Mouse (Mus musculus): ENCODE measurements around the gene Olfr490. TPM values are rescaled to one million over a fixed set of nuclear protein-coding genes. Genes with fewer than 3 reads are reported as not detected.

Olfr490 gene
- not detected for polyA plus RNA-seq (2014; fragmentation: Illumina TruSeq; extraction: RNeasy Lipid Tissue Mini Kit (QIAGEN cat#74804); ENCODE audit: low read depth, low replicate concordance)

GRCm38 (mm10) chr7:108288834-108289233 is at the start of gene Olfr490:
Gene Olfr490 (minus strand): TSS chr7:108288934.

GRCm38 (mm10) chr7:108323574-108323973 is 34.8 kb upstream of the Olfr490 start, which contains the start of gene Olfr492:
Gene Olfr492 (minus strand): TSS chr7:108323674.

GRCm38 (mm10) chr7:108313151-108313550 is 24.4 kb upstream of the Olfr490 start, which contains the start of gene Olfr491:
Gene Olfr491 (plus strand): TSS chr7:108313451.

GRCm38 (mm10) chr7:108258247-108258646 is 30.5 kb downstream of the Olfr490 start, which contains the start of gene Olfr488:
Gene Olfr488 (minus strand): TSS chr7:108258347.

Other genes starting within 250 kb of the Olfr490 start
- gene Olfr479, start 238.2 kb downstream of the Olfr490 start, polyA plus RNA-seq (2014; fragmentation: Illumina TruSeq; extraction: RNeasy Lipid Tissue Mini Kit (QIAGEN cat#74804); ENCODE audit: low read depth, low replicate concordance) = not detected
- gene Olfr480, start 221.6 kb downstream of the Olfr490 start, polyA plus RNA-seq (2014; fragmentation: Illumina TruSeq; extraction: RNeasy Lipid Tissue Mini Kit (QIAGEN cat#74804); ENCODE audit: low read depth, low replicate concordance) = not detected
- not detected for gene Olfr481, start 209.1 kb downstream of the Olfr490 start, polyA plus RNA-seq (2014; fragmentation: Illumina TruSeq; extraction: RNeasy Lipid Tissue Mini Kit (QIAGEN cat#74804); ENCODE audit: low read depth, low replicate concordance)
- not detected for gene Olfr482, start 191.3 kb downstream of the Olfr490 start, polyA plus RNA-seq (2014; fragmentation: Illumina TruSeq; extraction: RNeasy Lipid Tissue Mini Kit (QIAGEN cat#74804); ENCODE audit: low read depth, low replicate concordance)
- gene Olfr483, start 188.1 kb downstream of the Olfr490 start, polyA plus RNA-seq (2014; fragmentation: Illumina TruSeq; extraction: RNeasy Lipid Tissue Mini Kit (QIAGEN cat#74804); ENCODE audit: low read depth, low replicate concordance) = not detected
- gene Olfr484, start 161.5 kb downstream of the Olfr490 start, polyA plus RNA-seq (2014; fragmentation: Illumina TruSeq; extraction: RNeasy Lipid Tissue Mini Kit (QIAGEN cat#74804); ENCODE audit: low read depth, low replicate concordance) = not detected
- gene Olfr485, start 129.1 kb downstream of the Olfr490 start, polyA plus RNA-seq (2014; fragmentation: Illumina TruSeq; extraction: RNeasy Lipid Tissue Mini Kit (QIAGEN cat#74804); ENCODE audit: low read depth, low replicate concordance) = not detected
- not detected for gene Olfr486, start 116.2 kb downstream of the Olfr490 start, polyA plus RNA-seq (2014; fragmentation: Illumina TruSeq; extraction: RNeasy Lipid Tissue Mini Kit (QIAGEN cat#74804); ENCODE audit: low read depth, low replicate concordance)
- gene Olfr487, start 74.3 kb downstream of the Olfr490 start, polyA plus RNA-seq (2014; fragmentation: Illumina TruSeq; extraction: RNeasy Lipid Tissue Mini Kit (QIAGEN cat#74804); ENCODE audit: low read depth, low replicate concordance) = not detected
- not detected for gene Olfr488, start 30.6 kb downstream of the Olfr490 start, polyA plus RNA-seq (2014; fragmentation: Illumina TruSeq; extraction: RNeasy Lipid Tissue Mini Kit (QIAGEN cat#74804); ENCODE audit: low read depth, low replicate concordance)
- gene Olfr491, start 24.5 kb upstream of the Olfr490 start, polyA plus RNA-seq (2014; fragmentation: Illumina TruSeq; extraction: RNeasy Lipid Tissue Mini Kit (QIAGEN cat#74804); ENCODE audit: low read depth, low replicate concordance) = not detected
- not detected for gene Olfr492, start 34.7 kb upstream of the Olfr490 start, polyA plus RNA-seq (2014; fragmentation: Illumina TruSeq; extraction: RNeasy Lipid Tissue Mini Kit (QIAGEN cat#74804); ENCODE audit: low read depth, low replicate concordance)
- not detected for gene Olfr493, start 58.0 kb upstream of the Olfr490 start, polyA plus RNA-seq (2014; fragmentation: Illumina TruSeq; extraction: RNeasy Lipid Tissue Mini Kit (QIAGEN cat#74804); ENCODE audit: low read depth, low replicate concordance)
- gene Olfr494, start 76.4 kb upstream of the Olfr490 start, polyA plus RNA-seq (2014; fragmentation: Illumina TruSeq; extraction: RNeasy Lipid Tissue Mini Kit (QIAGEN cat#74804); ENCODE audit: low read depth, low replicate concordance) = not detected
- not detected for gene Olfr495, start 104.2 kb upstream of the Olfr490 start, polyA plus RNA-seq (2014; fragmentation: Illumina TruSeq; extraction: RNeasy Lipid Tissue Mini Kit (QIAGEN cat#74804); ENCODE audit: low read depth, low replicate concordance)
- not detected for gene Olfr497, start 131.5 kb upstream of the Olfr490 start, polyA plus RNA-seq (2014; fragmentation: Illumina TruSeq; extraction: RNeasy Lipid Tissue Mini Kit (QIAGEN cat#74804); ENCODE audit: low read depth, low replicate concordance)
- not detected for gene Olfr498, start 176.4 kb upstream of the Olfr490 start, polyA plus RNA-seq (2014; fragmentation: Illumina TruSeq; extraction: RNeasy Lipid Tissue Mini Kit (QIAGEN cat#74804); ENCODE audit: low read depth, low replicate concordance)
- not detected for gene Olfr502, start 236.1 kb upstream of the Olfr490 start, polyA plus RNA-seq (2014; fragmentation: Illumina TruSeq; extraction: RNeasy Lipid Tissue Mini Kit (QIAGEN cat#74804); ENCODE audit: low read depth, low replicate concordance)

All from heart, adult 10 weeks (tissue).